Mouse (Mus musculus): ENCODE measurements at regions not wholly inside any gene's neighbourhood (a gene's known extent, or its start where the extent isn't known, plus 50 kb on each side); places are given as distances from the start of the nearest gene placed in this dataset.

GRCm38 (mm10) chr6:107378489-107378888, 151.1 kb upstream of the Lrrn1 start:
- WGBS (ENCODE audit: insufficient replicate concordance): 69% methylated on average over 1 of the region's 1 CpGs
- Histone ChIP-seq H3K27ac (ENCODE audit: low read length) (no peak overlapping the region), H3K4me2 (ENCODE audit: low read depth, low read length) (no peak overlapping the region), H3K4me1 (ENCODE audit: control insufficient read depth, low read depth, low read length) (no peaks in the 10 kb centered on the region), H3K36me3 (ENCODE audit: control insufficient read depth, insufficient read depth) (no peaks in the 10 kb centered on the region), H3K9me3 (replicated peaks; ENCODE audit: control insufficient read depth, low read length) (no peaks in the 10 kb centered on the region), H3K9ac (ENCODE audit: low read depth, low read length) (no peak overlapping the region), H3K27me3 (ENCODE audit: control insufficient read depth, insufficient read depth, low read depth, low read length) (no peaks in the 10 kb centered on the region), H3K4me3 (ENCODE audit: low read depth, low read length) (no peak overlapping the region)
- no peak for ATAC-seq (ENCODE audit: low read depth)

GRCm38 (mm10) chr6:107380621-107381020, 148.9 kb upstream of the Lrrn1 start:
- H3K9me3 ChIP-seq (replicated peaks; ENCODE audit: control insufficient read depth, low read length): no peaks in the 10 kb centered on the region
- no peak overlapping the region for H3K4me2 ChIP-seq (ENCODE audit: low read depth, low read length)
- H3K4me3 ChIP-seq (ENCODE audit: low read depth, low read length): no peak overlapping the region
- no peak overlapping the region for H3K27ac ChIP-seq (ENCODE audit: low read length)
- WGBS (ENCODE audit: insufficient replicate concordance): 61% methylated on average over 1 of the region's 1 CpGs
- no peak for ATAC-seq (ENCODE audit: low read depth)
- H3K36me3 ChIP-seq (ENCODE audit: control insufficient read depth, insufficient read depth): no peaks in the 10 kb centered on the region
- H3K4me1 ChIP-seq (ENCODE audit: control insufficient read depth, low read depth, low read length): no peaks in the 10 kb centered on the region
- no peaks in the 10 kb centered on the region for H3K27me3 ChIP-seq (ENCODE audit: control insufficient read depth, insufficient read depth, low read depth, low read length)
- H3K9ac ChIP-seq (ENCODE audit: low read depth, low read length): no peak overlapping the region

GRCm38 (mm10) chr6:107386094-107386678, 143.4 kb upstream of the Lrrn1 start:
- 56% methylated on average over 7 of the region's 7 CpGs for WGBS (ENCODE audit: insufficient replicate concordance)
- Histone ChIP-seq H3K4me2 (ENCODE audit: low read depth, low read length) (no peak overlapping the region), H3K9me3 (replicated peaks; ENCODE audit: control insufficient read depth, low read length) (no peaks in the 10 kb centered on the region), H3K4me1 (ENCODE audit: control insufficient read depth, low read depth, low read length) (no peaks in the 10 kb centered on the region), H3K4me3 (ENCODE audit: low read depth, low read length) (no peak overlapping the region), H3K9ac (ENCODE audit: low read depth, low read length) (no peak overlapping the region), H3K27ac (ENCODE audit: low read length) (no peak overlapping the region), H3K36me3 (ENCODE audit: control insufficient read depth, insufficient read depth) (no peaks in the 10 kb centered on the region), H3K27me3 (ENCODE audit: control insufficient read depth, insufficient read depth, low read depth, low read length) (no peaks in the 10 kb centered on the region)
- ATAC-seq (ENCODE audit: low read depth): no peak

- no peaks in the 10 kb centered on the region for H3K9me3 ChIP-seq (replicated peaks; ENCODE audit: control insufficient read depth, low read length)
- H3K4me3 ChIP-seq (ENCODE audit: low read depth, low read length): no peak overlapping the region
- H3K4me1 ChIP-seq (ENCODE audit: control insufficient read depth, low read depth, low read length): no peaks in the 10 kb centered on the region
- H3K27ac ChIP-seq (ENCODE audit: low read length): no peak overlapping the region
- no peaks in the 10 kb centered on the region for H3K27me3 ChIP-seq (ENCODE audit: control insufficient read depth, insufficient read depth, low read depth, low read length)
- no peak for ATAC-seq (ENCODE audit: low read depth)
- 47% methylated on average over 3 of the region's 3 CpGs for WGBS (ENCODE audit: insufficient replicate concordance)
- no peaks in the 10 kb centered on the region for H3K36me3 ChIP-seq (ENCODE audit: control insufficient read depth, insufficient read depth)
- no peak overlapping the region for H3K9ac ChIP-seq (ENCODE audit: low read depth, low read length)
- no peak overlapping the region for H3K4me2 ChIP-seq (ENCODE audit: low read depth, low read length)
These were observed 139.7 kb upstream of the Lrrn1 start for GRCm38 (mm10) chr6:107389892-107390291.

- H3K27me3 ChIP-seq (ENCODE audit: control insufficient read depth, insufficient read depth, low read depth, low read length): no peaks in the 10 kb centered on the region
- H3K9ac ChIP-seq (ENCODE audit: low read depth, low read length): no peak overlapping the region
- no peak overlapping the region for H3K4me2 ChIP-seq (ENCODE audit: low read depth, low read length)
- no peaks in the 10 kb centered on the region for H3K9me3 ChIP-seq (replicated peaks; ENCODE audit: control insufficient read depth, low read length)
- no peaks in the 10 kb centered on the region for H3K4me1 ChIP-seq (ENCODE audit: control insufficient read depth, low read depth, low read length)
- WGBS (ENCODE audit: insufficient replicate concordance): 61% methylated on average over 2 of the region's 2 CpGs
- no peak for ATAC-seq (ENCODE audit: low read depth)
- no peak overlapping the region for H3K4me3 ChIP-seq (ENCODE audit: low read depth, low read length)
- no peaks in the 10 kb centered on the region for H3K36me3 ChIP-seq (ENCODE audit: control insufficient read depth, insufficient read depth)
- no peak overlapping the region for H3K27ac ChIP-seq (ENCODE audit: low read length)
These were observed 135.0 kb upstream of the Lrrn1 start for GRCm38 (mm10) chr6:107394611-107395010.

GRCm38 (mm10) chr6:107415766-107416165, 113.8 kb upstream of the Lrrn1 start:
- Histone ChIP-seq H3K9me3 (replicated peaks; ENCODE audit: control insufficient read depth, low read length) (no peaks in the 10 kb centered on the region), H3K27me3 (ENCODE audit: control insufficient read depth, insufficient read depth, low read depth, low read length) (no peaks in the 10 kb centered on the region), H3K4me2 (ENCODE audit: low read depth, low read length) (no peak overlapping the region), H3K4me1 (ENCODE audit: control insufficient read depth, low read depth, low read length) (no peaks in the 10 kb centered on the region), H3K9ac (ENCODE audit: low read depth, low read length) (no peak overlapping the region), H3K4me3 (ENCODE audit: low read depth, low read length) (no peak overlapping the region), H3K27ac (ENCODE audit: low read length) (no peak overlapping the region), H3K36me3 (ENCODE audit: control insufficient read depth, insufficient read depth) (no peaks in the 10 kb centered on the region)
- ATAC-seq (ENCODE audit: low read depth): no peak
- 53% methylated on average over 4 of the region's 4 CpGs for WGBS (ENCODE audit: insufficient replicate concordance)

- Histone ChIP-seq H3K4me2 (ENCODE audit: low read depth, low read length) (no peak overlapping the region), H3K27me3 (ENCODE audit: control insufficient read depth, insufficient read depth, low read depth, low read length) (no peaks in the 10 kb centered on the region), H3K9ac (ENCODE audit: low read depth, low read length) (no peak overlapping the region), H3K9me3 (replicated peaks; ENCODE audit: control insufficient read depth, low read length) (no peaks in the 10 kb centered on the region), H3K4me3 (ENCODE audit: low read depth, low read length) (no peak overlapping the region), H3K4me1 (ENCODE audit: control insufficient read depth, low read depth, low read length) (no peaks in the 10 kb centered on the region), H3K36me3 (ENCODE audit: control insufficient read depth, insufficient read depth) (no peaks in the 10 kb centered on the region), H3K27ac (ENCODE audit: low read length) (no peak overlapping the region)
- no peak for ATAC-seq (ENCODE audit: low read depth)
- WGBS (ENCODE audit: insufficient replicate concordance): 26% methylated on average over 3 of the region's 3 CpGs
These were observed 107.5 kb upstream of the Lrrn1 start for GRCm38 (mm10) chr6:107422091-107422490.

GRCm38 (mm10) chr6:107426529-107426928, 103.0 kb upstream of the Lrrn1 start:
- no peak overlapping the region for H3K4me3 ChIP-seq (ENCODE audit: low read depth, low read length)
- H3K36me3 ChIP-seq (ENCODE audit: control insufficient read depth, insufficient read depth): no peaks in the 10 kb centered on the region
- H3K9me3 ChIP-seq (replicated peaks; ENCODE audit: control insufficient read depth, low read length): no peaks in the 10 kb centered on the region
- no peaks in the 10 kb centered on the region for H3K4me1 ChIP-seq (ENCODE audit: control insufficient read depth, low read depth, low read length)
- ATAC-seq (ENCODE audit: low read depth): no peak
- H3K27ac ChIP-seq (ENCODE audit: low read length): no peak overlapping the region
- no peak overlapping the region for H3K4me2 ChIP-seq (ENCODE audit: low read depth, low read length)
- 57% methylated on average over 3 of the region's 3 CpGs for WGBS (ENCODE audit: insufficient replicate concordance)
- H3K27me3 ChIP-seq (ENCODE audit: control insufficient read depth, insufficient read depth, low read depth, low read length): no peaks in the 10 kb centered on the region
- no peak overlapping the region for H3K9ac ChIP-seq (ENCODE audit: low read depth, low read length)

GRCm38 (mm10) chr6:107431033-107431432, 98.5 kb upstream of the Lrrn1 start:
- Histone ChIP-seq H3K4me2 (ENCODE audit: low read depth, low read length) (no peak overlapping the region), H3K4me1 (ENCODE audit: control insufficient read depth, low read depth, low read length) (no peaks in the 10 kb centered on the region), H3K27ac (ENCODE audit: low read length) (no peak overlapping the region), H3K4me3 (ENCODE audit: low read depth, low read length) (no peak overlapping the region), H3K36me3 (ENCODE audit: control insufficient read depth, insufficient read depth) (no peaks in the 10 kb centered on the region), H3K9me3 (replicated peaks; ENCODE audit: control insufficient read depth, low read length) (no peaks in the 10 kb centered on the region), H3K9ac (ENCODE audit: low read depth, low read length) (no peak overlapping the region), H3K27me3 (ENCODE audit: control insufficient read depth, insufficient read depth, low read depth, low read length) (no peaks in the 10 kb centered on the region)
- ATAC-seq (ENCODE audit: low read depth): no peak
- WGBS (ENCODE audit: insufficient replicate concordance): 68% methylated on average over 4 of the region's 4 CpGs

Data from liver, embryonic 16.5 days (tissue).